Mouse (Mus musculus): ENCODE results near the gene Prkch.

Gene Prkch

GRCm38 (mm10) chr12:73611741-73612140, 27.1 kb downstream of the Prkch start:
- no peak for DNase-seq (ENCODE audit: low spot score in 2 of 2)

GRCm38 (mm10) chr12:73613183-73613582, 28.6 kb downstream of the Prkch start:
- DNase-seq (ENCODE audit: low spot score in 2 of 2) = no peak

GRCm38 (mm10) chr12:73617652-73618051, 33.1 kb downstream of the Prkch start:
- DNase-seq (ENCODE audit: low spot score in 2 of 2) = no peak

GRCm38 (mm10) chr12:73625277-73626032, 40.9 kb downstream of the Prkch start:
- no peak for DNase-seq (ENCODE audit: low spot score in 2 of 2)

- DNase-seq (ENCODE audit: low spot score in 2 of 2) = no peak
Measured at GRCm38 (mm10) chr12:73627902-73628301, 43.3 kb downstream of the Prkch start.

GRCm38 (mm10) chr12:73630596-73630995, 46.0 kb downstream of the Prkch start:
- DNase-seq (ENCODE audit: low spot score in 2 of 2) = no peak

- DNase-seq (ENCODE audit: low spot score in 2 of 2) = no peak
Measured at GRCm38 (mm10) chr12:73631148-73631547, 46.6 kb downstream of the Prkch start.

GRCm38 (mm10) chr12:73632671-73633244, 48.2 kb downstream of the Prkch start:
- no peak for DNase-seq (ENCODE audit: low spot score in 2 of 2)

- no peak for DNase-seq (ENCODE audit: low spot score in 2 of 2)
Measured at GRCm38 (mm10) chr12:73633707-73634106, 49.1 kb downstream of the Prkch start.

- no peak for DNase-seq (ENCODE audit: low spot score in 2 of 2)
Measured at GRCm38 (mm10) chr12:73639571-73639970, 55.0 kb downstream of the Prkch start.

GRCm38 (mm10) chr12:73641183-73641582, 56.6 kb downstream of the Prkch start:
- DNase-seq (ENCODE audit: low spot score in 2 of 2) = no peak

GRCm38 (mm10) chr12:73645216-73645615, 60.6 kb downstream of the Prkch start:
- DNase-seq (ENCODE audit: low spot score in 2 of 2) = no peak

- DNase-seq (ENCODE audit: low spot score in 2 of 2) = no peak
Measured at GRCm38 (mm10) chr12:73647686-73648085, 63.1 kb downstream of the Prkch start.

GRCm38 (mm10) chr12:73656568-73657204, 72.1 kb downstream of the Prkch start:
- DNase-seq (ENCODE audit: low spot score in 2 of 2) = no peak

GRCm38 (mm10) chr12:73663421-73663820, 78.8 kb downstream of the Prkch start:
- no peak for DNase-seq (ENCODE audit: low spot score in 2 of 2)

GRCm38 (mm10) chr12:73666701-73667100, 82.1 kb downstream of the Prkch start:
- DNase-seq (ENCODE audit: low spot score in 2 of 2) = no peak

- DNase-seq (ENCODE audit: low spot score in 2 of 2) = no peak
Measured at GRCm38 (mm10) chr12:73667607-73668006, 83.0 kb downstream of the Prkch start.

- DNase-seq (ENCODE audit: low spot score in 2 of 2) = no peak
Measured at GRCm38 (mm10) chr12:73670739-73671138, 86.1 kb downstream of the Prkch start.

- DNase-seq (ENCODE audit: low spot score in 2 of 2) = no peak
Measured at GRCm38 (mm10) chr12:73671540-73671939, 86.9 kb downstream of the Prkch start.

GRCm38 (mm10) chr12:73672007-73672406, 87.4 kb downstream of the Prkch start:
- DNase-seq (ENCODE audit: low spot score in 2 of 2) = no peak

- no peak for DNase-seq (ENCODE audit: low spot score in 2 of 2)
Measured at GRCm38 (mm10) chr12:73673783-73674182, 89.2 kb downstream of the Prkch start.

GRCm38 (mm10) chr12:73675212-73675611, 90.6 kb downstream of the Prkch start:
- DNase-seq (ENCODE audit: low spot score in 2 of 2) = no peak

- DNase-seq (ENCODE audit: low spot score in 2 of 2) = no peak
Measured at GRCm38 (mm10) chr12:73679400-73679801, 94.8 kb downstream of the Prkch start.
